Mouse (Mus musculus) MEL (cell line): Measurements from ENCODE around the gene Vrk3. TPM values are rescaled to one million over a fixed set of nuclear protein-coding genes. Genes with fewer than 3 reads are reported as not detected.

Experiments used
- DNase-seq: peaks from one replicate; pipeline ENCODE4 v3.0.0; 2011; ENCODE audit warnings: low read depth, low spot score
- H3K27ac ChIP-seq: 2 replicates; pipeline ENCODE4 v1.5.1; 2012; ENCODE audit warnings: low read depth, mild to moderate bottlenecking, control low read depth, low read length, moderate library complexity; ENCODE audit not compliant: control insufficient read depth
- H3K27me3 ChIP-seq, 2 experiments: fragments of 150-350 bp in 1 of 2; sonication (generic) in 1 of 2; 2 replicates each; pipeline ENCODE4 v1.6.1; 2012; ENCODE audit warnings: low read length in 2 of 2, mild to moderate bottlenecking in 2 of 2, improper control_type of control experiment in 1 of 2, moderate library complexity in 1 of 2; ENCODE audit not compliant: insufficient read depth in 2 of 2, control insufficient read depth in 1 of 2
- H3K36me3 ChIP-seq, 2 experiments: 2 replicates each; pipeline ENCODE4 v1.6.1; 2012 to 2014; ENCODE audit warnings: low read length in 2 of 2, improper control_type of control experiment in 1 of 2, inconsistent platforms in 1 of 2, mild to moderate bottlenecking in 1 of 2; ENCODE audit not compliant: insufficient read depth in 2 of 2, control insufficient read depth in 1 of 2
- H3K4me1 ChIP-seq, 2 experiments: fragments of 150-350 bp in 1 of 2; sonication (generic) in 1 of 2; 2 replicates each; pipeline ENCODE4 v1.6.1; 2012; ENCODE audit warnings: low read length in 2 of 2, improper control_type of control experiment in 1 of 2, mild to moderate bottlenecking in 1 of 2; ENCODE audit not compliant: insufficient read depth in 2 of 2, control insufficient read depth in 1 of 2
- H3K4me3 ChIP-seq, 2 experiments: fragments of 150-350 bp in 1 of 2; sonication (generic) in 1 of 2; 2 replicates each; pipeline ENCODE4 v1.5.1; 2012; ENCODE audit warnings: low read depth in 2 of 2, low read length in 2 of 2, mild to moderate bottlenecking in 2 of 2, moderate library complexity in 2 of 2, control low read depth in 1 of 2, improper control_type of control experiment in 1 of 2; ENCODE audit not compliant: control insufficient read depth in 1 of 2, insufficient read depth in 1 of 2
- H3K79me2 ChIP-seq: 2 replicates; pipeline ENCODE4 v1.6.1; 2012; ENCODE audit warnings: mild to moderate bottlenecking, low read length, moderate library complexity; ENCODE audit not compliant: control insufficient read depth, poor library complexity, insufficient read depth
- H3K9ac ChIP-seq: 2 replicates; pipeline ENCODE4 v1.6.1; 2012; ENCODE audit warnings: low read depth, mild to moderate bottlenecking, control low read depth, low read length, moderate library complexity; ENCODE audit not compliant: control insufficient read depth, poor library complexity, severe bottlenecking
- H3K9me3 ChIP-seq: fragments of 150-350 bp; sonication (generic); replicated peaks from 2 replicates; pipeline ENCODE4 v1.6.1; 2012; ENCODE audit warnings: mild to moderate bottlenecking, low read length, improper control_type of control experiment, moderate library complexity; ENCODE audit not compliant: insufficient read depth
- BHLHE40 ChIP-seq: IDR thresholded peaks from 2 replicates; pipeline ENCODE4 v1.6.1; 2012; ENCODE audit warnings: low read depth, mild to moderate bottlenecking, inconsistent platforms, low read length, improper control_type of control experiment, borderline replicate concordance
- CHD1 ChIP-seq: IDR thresholded peaks from 2 replicates; pipeline ENCODE4 v1.6.1; 2012; ENCODE audit warnings: low read depth, mild to moderate bottlenecking, inconsistent platforms, low read length, improper control_type of control experiment
- CTCF ChIP-seq, 3 experiments: IDR thresholded peaks in 2 of 3; conservative IDR thresholded peaks in 1 of 3; 2 replicates each; pipeline ENCODE4 v1.5.1; 2011 to 2012; ENCODE audit warnings: low read length in 3 of 3, low read depth in 2 of 3, mild to moderate bottlenecking in 2 of 3, improper control_type of control experiment in 1 of 3, inconsistent platforms in 1 of 3, mixed read lengths in 1 of 3, moderate library complexity in 1 of 3; ENCODE audit not compliant: control insufficient read depth in 1 of 3, insufficient read depth in 1 of 3, poor library complexity in 1 of 3, severe bottlenecking in 1 of 3
- E2F4 ChIP-seq: IDR thresholded peaks from 2 replicates; pipeline ENCODE4 v1.6.1; 2011; ENCODE audit warnings: low read depth, low read length, improper control_type of control experiment, borderline replicate concordance
- EP300 ChIP-seq, 2 experiments: IDR thresholded peaks; 2 replicates each; pipeline ENCODE4 v1.6.1; 2011; ENCODE audit warnings: improper control_type of control experiment in 2 of 2, low read length in 2 of 2, low read depth in 1 of 2, mild to moderate bottlenecking in 1 of 2
- ETS1 ChIP-seq: IDR thresholded peaks from 2 replicates; pipeline ENCODE4 v1.6.1; 2012; ENCODE audit warnings: low read depth, mild to moderate bottlenecking, inconsistent platforms, low read length, improper control_type of control experiment, moderate library complexity
- HCFC1 ChIP-seq: IDR thresholded peaks from 2 replicates; pipeline ENCODE4 v1.6.1; 2012; ENCODE audit warnings: low read depth, mild to moderate bottlenecking, inconsistent platforms, low read length, improper control_type of control experiment, moderate library complexity
- KAT2A ChIP-seq: conservative IDR thresholded peaks from 2 replicates; pipeline ENCODE4 v1.6.1; 2012; ENCODE audit warnings: low read depth, low read length, improper control_type of control experiment, inconsistent platforms
- MAFK ChIP-seq: IDR thresholded peaks from 2 replicates; pipeline ENCODE4 v1.6.1; 2011; ENCODE audit warnings: low read depth, mild to moderate bottlenecking, low read length, improper control_type of control experiment, borderline replicate concordance
- MAX ChIP-seq: IDR thresholded peaks from 2 replicates; pipeline ENCODE4 v1.6.1; 2011; ENCODE audit warnings: low read length, improper control_type of control experiment
- MEF2A ChIP-seq: IDR thresholded peaks from 2 replicates; pipeline ENCODE4 v1.6.1; 2014; ENCODE audit warnings: low read depth, mild to moderate bottlenecking, inconsistent platforms, low read length, improper control_type of control experiment; ENCODE audit not compliant: poor library complexity, insufficient replicate concordance, severe bottlenecking; ENCODE audit errors: extremely low read depth
- MYB ChIP-seq: IDR thresholded peaks from 2 replicates; pipeline ENCODE4 v1.6.1; 2011; ENCODE audit warnings: mild to moderate bottlenecking, low read depth, low read length, improper control_type of control experiment
- MYC ChIP-seq: IDR thresholded peaks from 2 replicates; pipeline ENCODE4 v1.6.1; 2011; ENCODE audit warnings: low read depth, mild to moderate bottlenecking, low read length, improper control_type of control experiment, moderate library complexity
- NELFE ChIP-seq: IDR thresholded peaks from 2 replicates; pipeline ENCODE4 v1.6.1; 2011; ENCODE audit warnings: low read depth, low read length, improper control_type of control experiment
- POLR2A ChIP-seq, 2 experiments: IDR thresholded peaks; 2 replicates each; pipeline ENCODE4 v1.6.1; 2011 to 2012; ENCODE audit warnings: low read length in 2 of 2, mild to moderate bottlenecking in 2 of 2, control low read depth in 1 of 2, improper control_type of control experiment in 1 of 2, low read depth in 1 of 2, moderate library complexity in 1 of 2; ENCODE audit not compliant: control insufficient read depth in 1 of 2, insufficient read depth in 1 of 2, poor library complexity in 1 of 2
- POLR2AphosphoS2 ChIP-seq: IDR thresholded peaks from 2 replicates; pipeline ENCODE4 v1.6.1; 2011; ENCODE audit warnings: low read length, improper control_type of control experiment
- POLR2AphosphoS5 ChIP-seq: IDR thresholded peaks from 2 replicates; pipeline ENCODE4 v1.6.1; 2012; ENCODE audit warnings: low read depth, borderline replicate concordance, mild to moderate bottlenecking, inconsistent platforms, low read length, moderate library complexity, mixed read lengths
- RCOR1 ChIP-seq: IDR thresholded peaks from 2 replicates; pipeline ENCODE4 v1.6.1; 2012; ENCODE audit warnings: low read depth, mild to moderate bottlenecking, inconsistent platforms, low read length, improper control_type of control experiment
- TAL1 ChIP-seq: IDR thresholded peaks from 2 replicates; pipeline ENCODE4 v1.6.1; 2012; ENCODE audit warnings: mild to moderate bottlenecking, inconsistent platforms, low read length, moderate library complexity, mixed read lengths
- TBP ChIP-seq: IDR thresholded peaks from 2 replicates; pipeline ENCODE4 v1.8.0; 2011; ENCODE audit warnings: low read depth, low read length, improper control_type of control experiment
- TCF12 ChIP-seq: IDR thresholded peaks from 2 replicates; pipeline ENCODE4 v1.6.1; 2014; ENCODE audit warnings: low read depth, mild to moderate bottlenecking, inconsistent platforms, low read length, improper control_type of control experiment, moderate library complexity
- USF2 ChIP-seq, 2 experiments: IDR thresholded peaks; 2 replicates each; pipeline ENCODE4 v1.6.1; 2011 to 2012; ENCODE audit warnings: improper control_type of control experiment in 2 of 2, low read length in 2 of 2, borderline replicate concordance in 1 of 2, inconsistent platforms in 1 of 2, low read depth in 1 of 2, mild to moderate bottlenecking in 1 of 2; ENCODE audit not compliant: insufficient read depth in 1 of 2
- ZC3H11A ChIP-seq: IDR thresholded peaks from 2 replicates; pipeline ENCODE4 v1.6.1; 2012; ENCODE audit warnings: low read depth, mild to moderate bottlenecking, inconsistent platforms, low read length, improper control_type of control experiment
- ZKSCAN1 ChIP-seq: IDR thresholded peaks from 2 replicates; pipeline ENCODE4 v1.6.1; 2012; ENCODE audit warnings: low read depth, mild to moderate bottlenecking, inconsistent platforms, low read length, improper control_type of control experiment, moderate library complexity
- ZMIZ1 ChIP-seq: IDR thresholded peaks from 2 replicates; pipeline ENCODE4 v1.6.1; 2012; ENCODE audit warnings: low read depth, mild to moderate bottlenecking, inconsistent platforms, low read length, improper control_type of control experiment, moderate library complexity
- ZNF384 ChIP-seq: IDR thresholded peaks from 2 replicates; pipeline ENCODE4 v1.6.1; 2012; ENCODE audit warnings: low read depth, mild to moderate bottlenecking, inconsistent platforms, low read length, improper control_type of control experiment
- polyA plus RNA-seq, 2 experiments: library from polyadenylated mRNA; stranded (reverse) in 1 of 2; unstranded in 1 of 2; fragments of >175 nt in 1 of 2; fragments of >200 nt in 1 of 2; gene quantifications; 2 replicates each; pipeline versions ENCODE4 v1.2.1 to v1.2.4; 2012; ENCODE audit warnings: low replicate concordance in 2 of 2, low read depth in 1 of 2; ENCODE audit not compliant: insufficient read length in 2 of 2, insufficient read depth in 1 of 2, missing spikeins in 1 of 2
- total RNA-seq: library from RNA; depleted of rRNA; stranded (reverse); fragments of 300-350 nt; gene quantifications from 2 replicates; pipeline ENCODE4 v1.2.3, GENCODE M21; 2012

Vrk3 gene
- total and polyA plus RNA-seq, 3 experiments = 24.9 to 55.6 TPM; not detected in 1

GRCm38 (mm10) chr7:44790066-44790465 is 41.9 kb downstream of the Vrk3 start:
- Histone ChIP-seq H3K27ac (no peak overlapping the region), H3K27me3 (peaks cover 0 to 6% of the 10 kb centered on the region in 2 experiments; a peak in 2 of 4 replicates), H3K36me3 (no peaks in the 10 kb centered on the region), H3K9ac (no peak overlapping the region), H3K9me3 (no peaks in the 10 kb centered on the region), H3K4me1 (no peaks in the 10 kb centered on the region), H3K79me2 (no peaks in the 10 kb centered on the region), H3K4me3 (no peak overlapping the region)
- TF ChIP-seq MYB (no peak), MYC (no peak), BHLHE40 (no peak), TAL1 (no peak), POLR2AphosphoS5 (no peak), USF2 (IDR thresholded peaks at IDR 0.05; ENCODE audit: borderline replicate concordance in 1 of 2, insufficient read depth in 1 of 2, low read depth in 1 of 2, low read length in 2 of 2) (no peak), ZKSCAN1 (no peak), RCOR1 (no peak), E2F4 (no peak), KAT2A (no peak), ZMIZ1 (no peak), HCFC1 (no peak), ZNF384 (no peak), ZC3H11A (no peak), POLR2A (IDR thresholded peaks at IDR 0.05; ENCODE audit: control insufficient read depth in 1 of 2, insufficient read depth in 1 of 2, low read depth in 1 of 2, low read length in 2 of 2, poor library complexity in 1 of 2) (no peak), ETS1 (no peak)
- no peak for DNase-seq

- no peak for DNase-seq
- Histone ChIP-seq H3K4me3 (no peak overlapping the region), H3K36me3 (no peaks in the 10 kb centered on the region), H3K27me3 (peaks cover 0 to 2% of the 10 kb centered on the region in 2 experiments; a peak in 2 of 4 replicates), H3K27ac (no peak overlapping the region), H3K4me1 (no peaks in the 10 kb centered on the region), H3K9me3 (no peaks in the 10 kb centered on the region), H3K79me2 (no peaks in the 10 kb centered on the region), H3K9ac (no peak overlapping the region)
- TF ChIP-seq CTCF (IDR thresholded peaks at IDR 0.05 in 2 of 3, conservative IDR thresholded peaks at IDR 0.05 in 1 of 3; ENCODE audit: control insufficient read depth in 1 of 3, insufficient read depth in 1 of 3, low read depth in 2 of 3, low read length in 3 of 3, poor library complexity in 1 of 3, severe bottlenecking in 1 of 3) = no peak
- no peak for TF ChIP-seq TCF12
- TF ChIP-seq MEF2A = no peak
- TF ChIP-seq MAFK = no peak
- TF ChIP-seq TBP = no peak
- no peak for TF ChIP-seq MAX
- TF ChIP-seq CHD1 = no peak
- TF ChIP-seq NELFE = no peak
- no peak for TF ChIP-seq KAT2A
- no peak for TF ChIP-seq MYB
- no peak for TF ChIP-seq RCOR1
- TF ChIP-seq POLR2AphosphoS2 = no peak
- no peak for TF ChIP-seq EP300 (IDR thresholded peaks at IDR 0.05; ENCODE audit: low read depth in 1 of 2, low read length in 2 of 2)
These were observed 44.6 kb downstream of the Vrk3 start for GRCm38 (mm10) chr7:44792781-44793180.
